Mouse (Mus musculus) heart, postnatal 25 days (tissue): ENCODE data around the gene Trem1. TPM values are rescaled to one million over a fixed set of nuclear protein-coding genes. Genes with fewer than 3 reads are reported as not detected.

Experiments used
- DNase-seq: peaks from one replicate; pipeline ENCODE4 v3.0.0; 2022; ENCODE audit warnings: low spot score
- intact Hi-C: fragments of 180-260 bp; cut with DNase I; formaldehyde crosslinking; loops from one replicate; pipeline ENCODE4 v1.15.1; 2025
- total RNA-seq, 2 experiments: library from RNA; stranded (reverse); gene quantifications; 2 replicates each; pipeline ENCODE4 v1.2.3; 2021

The Trem1 gene
- total RNA-seq, 2 experiments from 2014 or later: not detected

DNA sequence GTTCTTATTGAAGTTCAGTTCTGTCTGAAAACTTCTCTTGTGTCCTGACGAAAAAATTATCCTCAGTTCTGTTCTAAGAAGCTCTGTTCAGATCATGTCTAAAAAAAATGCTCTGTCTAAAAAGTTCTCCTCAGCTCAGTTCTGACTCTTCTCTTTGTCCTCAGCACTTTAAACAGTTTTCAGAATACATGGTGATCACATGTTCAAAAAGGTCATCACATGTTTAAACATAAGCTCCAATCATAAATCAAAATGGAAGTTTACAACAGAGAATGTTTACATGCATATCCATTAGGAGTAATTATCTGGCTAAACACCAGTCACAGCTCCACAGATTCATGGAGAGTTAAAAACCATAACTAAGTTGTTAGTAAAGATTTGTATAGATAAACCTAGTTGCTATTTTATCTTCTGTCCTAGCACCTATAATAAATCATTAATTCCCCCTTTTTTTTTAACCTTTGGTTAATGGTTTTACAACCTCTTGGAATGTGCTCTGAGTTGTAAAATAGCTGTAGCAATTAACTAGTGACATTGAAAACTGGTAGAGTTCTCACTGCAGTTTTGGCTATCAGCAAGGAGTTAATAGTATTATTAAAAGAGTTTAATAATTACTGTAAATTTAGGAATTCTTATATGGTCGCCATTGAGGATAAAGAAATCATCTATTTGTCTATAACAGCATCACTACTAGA is 34.2 kb downstream of the Trem1 start:
- no peak for DNase-seq
- intact Hi-C loops: no loop called here

DNA sequence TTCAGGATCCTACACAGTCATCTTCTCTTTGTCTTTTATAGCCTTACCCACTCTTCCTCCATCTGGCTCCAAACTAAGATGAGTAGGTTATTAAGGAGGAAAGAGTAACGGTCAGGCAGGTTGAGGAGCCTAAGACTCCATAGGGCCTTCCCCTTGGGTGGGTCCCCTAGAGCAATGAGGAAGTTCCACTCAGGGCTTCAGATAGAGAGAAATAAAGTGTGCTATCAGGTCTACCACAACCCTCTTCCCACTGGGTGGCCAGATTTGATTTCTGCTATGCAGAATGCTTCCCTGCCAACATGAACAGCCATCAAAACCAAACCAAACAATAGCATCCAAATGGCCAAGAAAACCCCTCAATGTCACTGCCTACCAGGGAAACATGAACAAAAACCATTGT is 35.0 kb downstream of the Trem1 start:
- intact Hi-C loops: no loop called here
- no peak for DNase-seq

- no peak for DNase-seq
- intact Hi-C loops: no loop called here
Measured at GRCm38 (mm10) chr17:48268276-48268675, 35.7 kb downstream of the Trem1 start.

DNA sequence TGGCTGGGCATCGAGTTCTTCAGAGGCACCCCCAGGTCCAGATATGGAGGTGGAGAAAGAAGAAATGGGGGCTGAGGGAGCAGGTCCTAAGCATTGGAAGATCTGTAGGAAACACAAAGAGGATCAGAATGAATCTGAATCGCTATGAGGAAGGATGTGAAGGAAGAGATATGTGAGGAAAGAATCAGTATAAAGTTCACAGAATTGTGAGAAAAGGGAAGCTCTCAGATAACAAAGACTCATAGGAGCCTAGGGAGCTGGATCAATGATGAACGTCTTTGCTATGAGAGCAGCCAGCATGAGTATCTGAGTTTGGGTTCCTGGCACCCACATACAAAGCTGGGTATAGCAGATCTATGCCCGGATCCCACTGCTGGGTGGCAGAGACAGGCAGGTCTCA is 37.3 kb downstream of the Trem1 start:
- DNase-seq: no peak
- intact Hi-C loops: no loop called here

DNA sequence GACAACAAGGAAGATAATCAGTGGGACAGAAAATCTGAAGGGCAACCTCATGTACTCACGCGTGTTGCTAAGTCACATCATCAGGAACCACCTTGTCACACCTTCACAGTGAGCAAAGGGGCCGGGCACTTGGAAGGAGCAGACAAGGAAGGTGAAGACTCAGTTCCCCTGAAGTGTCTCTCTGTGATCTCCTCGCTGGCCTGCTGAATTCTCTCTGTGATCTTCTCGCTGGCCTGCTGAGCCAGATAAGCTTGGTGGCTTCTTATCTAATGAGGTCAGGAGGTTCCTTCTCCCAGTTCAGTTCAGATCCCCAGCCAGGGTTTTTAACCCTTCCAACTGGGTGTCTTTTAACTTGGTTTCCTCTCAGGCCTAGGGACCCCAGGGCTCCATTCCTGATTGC is 39.6 kb downstream of the Trem1 start:
- intact Hi-C loops: no loop called here
- no peak for DNase-seq

GRCm38 (mm10) chr17:48272598-48272997 is 40.0 kb downstream of the Trem1 start:
- DNase-seq: no peak
- intact Hi-C loops: no loop called here

DNA sequence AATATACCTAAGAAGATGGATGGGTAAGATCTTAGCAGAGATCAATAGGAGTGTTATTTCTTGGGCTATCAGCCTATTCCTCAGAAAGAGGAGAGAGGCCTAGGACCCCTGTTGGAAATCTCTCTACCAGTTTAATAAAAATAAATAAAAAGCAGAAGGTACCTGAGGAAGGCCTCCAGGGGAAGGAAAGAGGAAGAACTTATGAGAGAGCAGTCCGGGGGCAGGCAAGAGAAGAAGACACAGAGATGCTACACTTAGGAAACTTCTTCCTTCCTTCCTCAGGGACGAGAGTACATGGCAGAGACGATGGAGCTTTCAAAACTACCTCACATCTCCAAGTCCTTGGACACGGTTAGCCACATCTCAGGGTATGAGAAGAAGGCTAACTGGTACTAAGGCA is 41.5 kb downstream of the Trem1 start:
- no peak for DNase-seq

DNA sequence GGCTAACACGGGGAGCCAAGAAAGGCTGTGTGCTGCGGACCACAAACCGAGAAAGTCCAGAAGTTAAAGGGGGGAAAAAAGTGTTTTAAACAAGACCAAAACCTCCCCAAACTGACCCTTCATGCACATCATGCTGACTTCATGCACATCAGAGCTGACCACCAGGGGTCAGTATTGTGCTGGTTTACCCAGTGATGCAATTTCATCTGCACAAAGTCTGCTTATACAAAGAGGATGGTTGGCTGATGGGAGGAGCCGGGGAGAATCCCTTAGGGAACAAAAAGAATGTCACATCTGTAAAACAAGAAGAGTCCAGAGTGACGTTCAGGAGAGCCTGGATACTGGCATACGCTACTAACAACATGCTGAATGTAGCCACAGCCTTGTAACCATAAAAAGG is 42.3 kb downstream of the Trem1 start:
- intact Hi-C loops: loop anchor here (1.0 kb wide), 2 partner anchors 62 to 327 kb away; no protein-coding TSS in a partner anchor
- DNase-seq: peak; percentile 23

More for the DNA sequence above, 41.5 kb downstream of the Trem1 start:
- intact Hi-C loops: no loop called here

- intact Hi-C loops: loop anchor here (1.0 kb wide), 2 partner anchors 62 to 327 kb away; no protein-coding TSS in a partner anchor
- DNase-seq: no peak
Measured at GRCm38 (mm10) chr17:48275736-48276135, 43.2 kb downstream of the Trem1 start.

- no peak for DNase-seq
- intact Hi-C loops: no loop called here
Measured at GRCm38 (mm10) chr17:48278381-48278780, 45.8 kb downstream of the Trem1 start.

- DNase-seq: no peak
- intact Hi-C loops: no loop called here
Measured at GRCm38 (mm10) chr17:48279002-48279401, 46.4 kb downstream of the Trem1 start.

GRCm38 (mm10) chr17:48280943-48281738 is 48.6 kb downstream of the Trem1 start:
- intact Hi-C loops: no loop called here
- no peak for DNase-seq

- intact Hi-C loops: no loop called here
- no peak for DNase-seq
Measured at GRCm38 (mm10) chr17:48281739-48282085, 49.1 kb downstream of the Trem1 start.

- intact Hi-C loops: no loop called here
Measured at GRCm38 (mm10) chr17:48286765-48287164, 54.2 kb downstream of the Trem1 start.

DNA sequence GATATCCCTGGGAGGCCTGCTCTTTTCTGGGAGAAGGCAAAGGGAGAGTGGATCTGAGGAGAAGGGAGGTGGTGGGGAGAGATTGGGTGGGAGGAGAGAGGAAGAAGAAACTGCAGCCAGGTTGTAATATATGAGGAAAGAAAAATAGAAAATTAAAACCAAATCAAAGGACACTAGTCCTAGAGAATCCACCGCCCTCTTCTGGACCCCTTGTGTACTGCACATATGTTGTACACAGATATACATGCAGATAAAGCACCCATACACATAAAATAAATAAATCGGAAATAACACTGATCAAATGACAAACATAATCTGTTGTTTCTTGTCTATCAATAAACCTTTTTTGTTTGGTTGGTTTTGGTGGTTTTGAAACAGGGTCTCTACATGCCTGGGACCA is 54.7 kb downstream of the Trem1 start:
- intact Hi-C loops: no loop called here
- no peak for DNase-seq

More at GRCm38 (mm10) chr17:48286765-48287164, 54.2 kb downstream of the Trem1 start:
- no peak for DNase-seq

DNA sequence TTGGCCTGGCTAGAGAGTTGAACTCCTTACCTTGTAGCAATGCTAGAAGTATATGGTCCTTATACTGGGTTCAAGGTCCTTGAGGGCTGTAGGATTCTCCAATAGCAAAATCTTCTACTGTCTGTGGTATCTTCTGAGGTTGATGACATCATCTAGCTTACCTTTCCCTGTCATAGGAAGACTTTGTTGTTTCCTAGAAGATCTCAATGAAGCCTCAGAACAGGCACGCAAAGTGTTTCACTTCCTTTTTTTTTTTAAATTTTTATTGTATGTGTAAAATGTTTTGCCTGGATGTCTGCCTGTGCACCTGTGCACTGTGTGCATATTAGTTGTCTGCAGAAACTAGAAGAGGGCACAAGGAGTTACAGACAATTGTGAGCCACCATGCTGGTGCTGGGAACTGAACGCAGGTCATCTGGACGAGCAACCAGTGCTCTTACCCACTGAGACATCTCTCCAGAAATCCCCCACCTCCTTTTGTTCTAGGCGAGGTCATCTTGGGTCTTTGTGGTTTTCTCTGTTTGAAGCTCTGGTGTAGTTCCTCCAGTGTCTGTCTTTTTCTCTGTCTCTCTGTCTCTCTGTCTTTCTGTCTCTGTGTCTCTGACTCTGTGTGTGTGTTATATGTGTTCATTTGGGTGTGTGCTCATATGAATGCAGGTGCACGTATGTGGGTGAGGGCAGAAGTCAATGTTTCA is 61.1 kb downstream of the Trem1 start:
- DNase-seq: no peak
- intact Hi-C loops: no loop called here

Other genes starting within 250 kb of the Trem1 start
- not detected for gene 1700122O11Rik, start 194.5 kb upstream of the Trem1 start, total RNA-seq
- not detected for gene 1700067P10Rik, start 143.4 kb upstream of the Trem1 start, total RNA-seq
- not detected for gene 9830107B12Rik, start 86.5 kb upstream of the Trem1 start, total RNA-seq
- gene A530064D06Rik, start 65.5 kb upstream of the Trem1 start, total RNA-seq: not detected
- gene Trem3, start 15.0 kb downstream of the Trem1 start, total RNA-seq: not detected
- gene Treml4, start 31.5 kb downstream of the Trem1 start, total RNA-seq: under 1 TPM in 1 of 2 experiments, not detected in 1; 0.28 TPM
- gene Treml2, start 66.7 kb downstream of the Trem1 start, total RNA-seq: under 1 TPM; 0.31 to 0.75 TPM
- under 1 TPM; 0.08 to 0.20 TPM for gene B430306N03Rik, start 83.4 kb downstream of the Trem1 start, total RNA-seq
- gene Trem2, start 113.6 kb downstream of the Trem1 start, total RNA-seq: 1 to 10 TPM; 1.2 TPM
- under 1 TPM; 0.26 to 0.92 TPM for gene Treml1, start 127.1 kb downstream of the Trem1 start, total RNA-seq
- 10 to 100 TPM; 19.6 to 21.4 TPM for gene Nfya, start 177.1 kb downstream of the Trem1 start, total RNA-seq
- gene Oard1, start 177.2 kb downstream of the Trem1 start, total RNA-seq: 10 to 100 TPM; 12.9 to 14.3 TPM
- gene Apobec2, start 200.2 kb downstream of the Trem1 start, total RNA-seq: 100 to 1,000 TPM; 245 to 262 TPM
- 1 to 10 TPM in 1 of 2 experiments, under 1 TPM in 1; 0.91 to 1.2 TPM for gene Tspo2, start 218.8 kb downstream of the Trem1 start, total RNA-seq
- under 1 TPM; 0.14 to 0.16 TPM for gene Unc5cl, start 222.1 kb downstream of the Trem1 start, total RNA-seq